Mouse (Mus musculus): ENCODE data around the gene Itpk1.

DNA sequence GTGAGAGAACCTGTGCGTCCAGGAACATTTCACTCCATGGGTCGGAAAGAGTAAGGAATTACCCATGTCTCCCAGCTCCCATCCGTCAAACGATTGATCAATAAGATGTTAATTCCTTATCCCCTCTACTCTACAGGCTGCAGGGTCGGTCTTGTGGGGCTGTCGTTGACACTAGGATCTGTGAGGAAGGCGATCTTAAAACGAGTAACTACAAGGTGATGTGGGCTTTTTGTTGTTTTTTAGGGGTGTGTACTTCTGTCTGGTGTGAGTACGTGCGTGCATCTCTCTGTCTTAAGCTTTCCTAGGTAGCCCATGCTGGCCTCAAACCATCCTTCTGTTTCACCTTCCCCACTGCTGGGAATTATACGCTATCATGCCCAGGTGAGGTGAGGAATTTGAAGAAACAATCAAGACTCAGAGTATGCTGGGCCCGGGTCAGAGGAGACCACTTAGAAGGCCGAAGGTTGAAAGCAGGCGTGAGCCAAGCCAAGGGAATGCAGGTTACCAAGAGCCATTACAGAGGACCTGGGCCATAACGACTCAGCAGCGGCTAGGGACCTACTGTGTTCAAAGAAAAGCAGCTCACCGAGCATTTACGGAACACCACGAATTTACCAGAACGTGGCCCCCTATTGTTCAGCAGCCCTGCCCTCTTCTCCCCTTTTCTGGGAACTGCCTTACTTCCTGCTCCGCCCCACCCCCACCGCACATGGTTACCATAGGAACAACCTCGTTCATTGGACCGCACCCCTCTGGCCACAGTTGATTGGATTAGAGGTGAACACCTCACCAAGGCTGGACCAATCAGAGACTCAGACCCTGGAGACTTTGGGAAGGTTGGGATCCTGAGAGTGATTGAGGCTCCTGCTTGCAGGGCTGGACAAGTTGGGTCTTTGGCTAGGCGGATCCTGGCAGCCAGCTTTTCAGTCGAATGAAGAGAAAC is 25.4 kb upstream of the Itpk1 start:
- TF ChIP-seq POLR2A (IDR thresholded peaks at IDR 0.05; ENCODE audit: low read depth, low read length): peak; percentile 42; the same call in 1 of the 2 replicates
- no peak; the same call in 1 of the 2 replicates for TF ChIP-seq CTCF (IDR thresholded peaks at IDR 0.05; ENCODE audit: extremely low read depth, insufficient read length, insufficient replicate concordance, low read depth, low read length)

All from small intestine, adult 2 months (tissue).